In the genomic region with DNA sequence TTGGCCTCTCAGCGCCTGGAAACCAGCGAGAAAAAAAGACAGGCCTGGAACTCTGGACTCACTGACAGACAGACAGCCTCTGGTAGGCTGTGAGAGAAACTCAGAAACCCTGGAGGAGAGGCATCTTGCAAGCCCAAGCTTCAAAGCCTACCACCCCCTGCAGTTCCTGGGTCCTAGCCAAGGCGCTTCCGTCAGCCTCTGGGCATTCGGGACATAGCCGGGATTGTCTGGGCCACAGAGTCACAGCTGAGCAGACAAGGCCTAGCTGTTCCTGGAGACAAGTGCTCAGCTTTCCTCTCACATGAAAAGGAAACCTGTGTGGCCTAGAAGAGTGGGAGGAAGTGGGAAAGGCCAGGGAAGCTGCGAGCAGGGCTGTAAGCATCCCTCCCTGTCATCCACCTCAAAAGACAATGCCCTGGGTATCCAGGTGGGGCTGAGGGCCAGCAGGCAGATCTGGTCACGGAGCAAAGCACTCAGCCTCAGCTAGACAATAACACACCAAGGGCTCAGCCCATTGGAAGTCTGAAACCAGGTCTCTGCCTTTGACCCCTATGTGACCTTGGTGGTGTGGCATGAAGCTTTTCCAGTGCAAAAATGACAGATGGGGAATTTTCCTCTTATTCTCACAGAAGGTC, we compare ENCODE assay signal across 9 mouse cellular contexts. TPM values are rescaled to one million over a fixed set of nuclear protein-coding genes. Genes with fewer than 3 reads are reported as not detected.
DNase-seq lines count a peak whose midpoint lies in the region; ATAC-seq lines count a peak whose summit lies in the region.
"Had no signal": no experiment of that assay in that cellular context is flagged by ENCODE, and none has a peak within 500 bp of the region (broad histone marks: within the 10 kb centered on the region; RNA-seq: fewer than 3 reads in every experiment).

No protein-coding gene starts in this region.

- H3K4me2 ChIP-seq in neural tube, embryonic 11.5 days (ENCODE audit: low read depth): no peak overlapping the region
- H3K4me2 ChIP-seq in forebrain, embryonic 15.5 days (replicated peaks): no peak overlapping the region
- no peak overlapping the region for H3K4me2 ChIP-seq in stomach, embryonic 16.5 days (ENCODE audit: low read depth, low read length)
- H3K4me2 ChIP-seq: embryonic facial prominence, embryonic 13.5 days had no signal

- H3K36me3 ChIP-seq in neural tube, embryonic 11.5 days (ENCODE audit: control insufficient read depth, insufficient read depth, low read length): no peaks in the 10 kb centered on the region
- H3K36me3 ChIP-seq in forebrain, embryonic 15.5 days: no peaks in the 10 kb centered on the region
- H3K36me3 ChIP-seq in stomach, embryonic 16.5 days (ENCODE audit: control insufficient read depth, insufficient read depth, low read length): no peaks in the 10 kb centered on the region
- H3K36me3 ChIP-seq: embryonic facial prominence, embryonic 13.5 days had no signal

- no peak overlapping the region for H3K4me3 ChIP-seq in neural tube, embryonic 11.5 days (ENCODE audit: low read depth, low read length)
- no peak overlapping the region for H3K4me3 ChIP-seq in forebrain, embryonic 15.5 days
- no peak overlapping the region for H3K4me3 ChIP-seq in stomach, embryonic 16.5 days (replicated peaks; ENCODE audit: low read length)
- H3K4me3 ChIP-seq: embryonic facial prominence, embryonic 13.5 days had no signal

- DNase-seq in neural tube, embryonic 11.5 days (ENCODE audit: low spot score): peak; percentile 47
- no peak for DNase-seq in neural tube, embryonic 10.5 days (ENCODE audit: extremely low spot score, low spot score)
- DNase-seq in layer of hippocampus, postnatal 10 days (ENCODE audit: low spot score in 2 of 2): peak; percentile 60 to 77
- no peak for DNase-seq in heart, postnatal 10 days
- no peak for DNase-seq in adrenal gland, postnatal 25 days

- H3K9ac ChIP-seq in neural tube, embryonic 11.5 days (ENCODE audit: low read length): no peak overlapping the region
- H3K9ac ChIP-seq in forebrain, embryonic 15.5 days (replicated peaks): no peak overlapping the region
- H3K9ac ChIP-seq in stomach, embryonic 16.5 days (ENCODE audit: low read length): no peak overlapping the region
- H3K9ac ChIP-seq: embryonic facial prominence, embryonic 13.5 days had no signal

- H3K4me1 ChIP-seq in neural tube, embryonic 11.5 days (ENCODE audit: control insufficient read depth, insufficient read depth, low read length): no peaks in the 10 kb centered on the region
- no peaks in the 10 kb centered on the region for H3K4me1 ChIP-seq in forebrain, embryonic 15.5 days
- H3K4me1 ChIP-seq in stomach, embryonic 16.5 days (ENCODE audit: control insufficient read depth, insufficient read depth, low read length): no peaks in the 10 kb centered on the region

- no peaks in the 10 kb centered on the region for H3K27me3 ChIP-seq in neural tube, embryonic 11.5 days (ENCODE audit: control insufficient read depth, insufficient read depth, low read length)
- no peaks in the 10 kb centered on the region for H3K27me3 ChIP-seq in forebrain, embryonic 15.5 days
- H3K27me3 ChIP-seq in stomach, embryonic 16.5 days (ENCODE audit: control insufficient read depth, insufficient read depth, low read length): no peaks in the 10 kb centered on the region
- H3K27me3 ChIP-seq: embryonic facial prominence, embryonic 13.5 days had no signal

- H3K27ac ChIP-seq in neural tube, embryonic 11.5 days (ENCODE audit: low read depth, low read length): no peak overlapping the region
- H3K27ac ChIP-seq in forebrain, embryonic 15.5 days (replicated peaks): no peak overlapping the region
- H3K27ac ChIP-seq in stomach, embryonic 16.5 days (ENCODE audit: low read length): no peak overlapping the region
- H3K27ac ChIP-seq: embryonic facial prominence, embryonic 13.5 days had no signal

- H3K9me3 ChIP-seq in neural tube, embryonic 11.5 days (ENCODE audit: control insufficient read depth, low read length): no peaks in the 10 kb centered on the region
- H3K9me3 ChIP-seq in forebrain, embryonic 15.5 days: no peaks in the 10 kb centered on the region
- H3K9me3 ChIP-seq in stomach, embryonic 16.5 days (replicated peaks; ENCODE audit: control insufficient read depth, low read length): no peaks in the 10 kb centered on the region
- H3K9me3 ChIP-seq: embryonic facial prominence, embryonic 13.5 days had no signal

- no peak for ATAC-seq in neural tube, embryonic 11.5 days (ENCODE audit: insufficient read depth, low FRiP score, low TSS enrichment)
- ATAC-seq in forebrain, embryonic 15.5 days (replicated peaks): peak; percentile 49
- peak; percentile 17; the same call in 1 of the 2 replicates for ATAC-seq in stomach, embryonic 16.5 days (ENCODE audit: insufficient read depth, low FRiP score)
- ATAC-seq in activated CD4-positive, CD25-positive, alpha-beta regulatory T cell, adult 4 months: no peak

- 67% methylated on average over 8 of the region's 8 CpGs for WGBS in neural tube, embryonic 11.5 days
- 44% methylated on average over 8 of the region's 8 CpGs for WGBS in forebrain, embryonic 15.5 days
- WGBS in stomach, embryonic 16.5 days: 67% methylated on average over 8 of the region's 8 CpGs

- intact Hi-C loops in heart, postnatal 10 days (cut with DNase I): no loop called here

RNA-seq across cellular contexts. Expression of a gene that starts 13.2 kb away (rescaled TPM):
- polyA plus RNA-seq in neural tube, embryonic 11.5 days (2014; fragmentation: Nextera tagmentation; extraction: Ambion mirVana): 7.9 and 8.0 TPM in 2 replicates
- 18.0 and 19.1 TPM in 2 replicates for polyA plus RNA-seq in forebrain, embryonic 15.5 days (2015; fragmentation: Nextera tagmentation; extraction: Ambion mirVana)
- total RNA-seq in layer of hippocampus, postnatal 10 days (2021): 10 to 100 TPM; 55.9 to 60.9 TPM
- 0.62 and 0.80 TPM in 2 replicates for polyA plus RNA-seq in stomach, embryonic 16.5 days (2015; fragmentation: Nextera tagmentation; extraction: Ambion mirVana)
- total RNA-seq in heart, postnatal 10 days (2021): under 1 TPM; 0.30 to 0.69 TPM
- 0.36 TPM in 1 of 2 replicates, not detected in the other for total RNA-seq in adrenal gland, postnatal 25 days (2021)
- polyA plus RNA-seq in activated CD4-positive, CD25-positive, alpha-beta regulatory T cell, adult 4 months (2017; shearing (Covaris generic)): not detected

Comparison
In these comparisons a context has a peak if more than half of its experiments do, and no peak if none do; other contexts are left out.
1. DNase-seq: peak in neural tube, embryonic 11.5 days (single experiment) and layer of hippocampus, postnatal 10 days (2 of 2); none in neural tube, embryonic 10.5 days (single experiment), heart, postnatal 10 days (0 of 2) and adrenal gland, postnatal 25 days (single experiment).
2. ATAC-seq: peak in forebrain, embryonic 15.5 days (single experiment) and stomach, embryonic 16.5 days (single experiment); none in neural tube, embryonic 11.5 days (single experiment) and activated CD4-positive, CD25-positive, alpha-beta regulatory T cell, adult 4 months (single experiment).